Mouse (Mus musculus): ENCODE results near the gene Tcte2. TPM values are rescaled to one million over a fixed set of nuclear protein-coding genes. Genes with fewer than 3 reads are reported as not detected.
"Not testable (repeated sequence)": the region's sequence is repeated elsewhere in the genome, so short reads cannot be mapped to it uniquely, and the experiment has no call there.

Gene Tcte2
- polyA plus RNA-seq (2016; fragmentation: Nextera tagmentation; extraction: Ambion mirVana), result 3.6 and 4.9 TPM in 2 replicates

GRCm38 (mm10) chr17:13761179-13761913 is at the start of gene Tcte2:
Gene Tcte2 (minus strand): TSS chr17:13761825.
- H3K27ac ChIP-seq (ENCODE audit: poor library complexity, severe bottlenecking), result peak within 1 kb of the TSS; percentile 97
- H3K4me2 ChIP-seq, result peak within 1 kb of the TSS; percentile 91
- H3K4me1 ChIP-seq (replicated peaks), result peaks cover 36% of the 10 kb centered on the region
- H3K9ac ChIP-seq, result peak within 1 kb of the TSS; percentile 97
- peak within 1 kb of the TSS; percentile 79 for H3K4me3 ChIP-seq
- WGBS, result under 1% methylated on average over 72 of the region's 74 CpGs
- H3K27me3 ChIP-seq (replicated peaks), result no peaks in the 10 kb centered on the region
- peak; percentile 63 for ATAC-seq (ENCODE audit: insufficient number of reproducible peaks, low FRiP score)
- H3K36me3 ChIP-seq, result no peaks in the 10 kb centered on the region
- no peaks in the 10 kb centered on the region for H3K9me3 ChIP-seq (replicated peaks)

- Histone ChIP-seq H3K4me3 (no peak overlapping the region), H3K4me1 (replicated peaks) (0 out of 2 replicates have a peak, but pooled peaks cover 2% of the 10 kb centered on the region), H3K9me3 (replicated peaks) (no peaks in the 10 kb centered on the region), H3K36me3 (peaks cover 33% of the 10 kb centered on the region), H3K27me3 (replicated peaks) (no peaks in the 10 kb centered on the region), H3K4me2 (no peak overlapping the region), H3K27ac (ENCODE audit: poor library complexity, severe bottlenecking) (no peak overlapping the region), H3K9ac (no peak overlapping the region)
- no peak for ATAC-seq (ENCODE audit: insufficient number of reproducible peaks, low FRiP score)
- 100% methylated on average over 1 of the region's 1 CpGs for WGBS
Observed at GRCm38 (mm10) chr17:13806016-13806415, 44.4 kb upstream of the Tcte2 start.

GRCm38 (mm10) chr17:13802836-13803408 is 41.3 kb upstream of the Tcte2 start:
- Histone ChIP-seq H3K4me1 (replicated peaks) (0 out of 2 replicates have a peak, but pooled peaks cover 2% of the 10 kb centered on the region), H3K27ac (ENCODE audit: poor library complexity, severe bottlenecking) (no peak overlapping the region), H3K9ac (no peak overlapping the region), H3K36me3 (peaks cover 21% of the 10 kb centered on the region), H3K4me2 (no peak overlapping the region), H3K27me3 (replicated peaks) (no peaks in the 10 kb centered on the region), H3K9me3 (replicated peaks) (no peaks in the 10 kb centered on the region), H3K4me3 (no peak overlapping the region)
- ATAC-seq (ENCODE audit: insufficient number of reproducible peaks, low FRiP score), result no peak
- WGBS, result 54% methylated on average over 2 of the region's 2 CpGs

GRCm38 (mm10) chr17:13797691-13798090 is 36.1 kb upstream of the Tcte2 start:
- H3K4me2 ChIP-seq, result no peak overlapping the region
- no peaks in the 10 kb centered on the region for H3K36me3 ChIP-seq
- 75% methylated on average over 1 of the region's 1 CpGs for WGBS
- H3K4me3 ChIP-seq, result no peak overlapping the region
- ATAC-seq (ENCODE audit: insufficient number of reproducible peaks, low FRiP score), result no peak
- peaks cover 8% of the 10 kb centered on the region for H3K4me1 ChIP-seq (replicated peaks)
- no peak overlapping the region for H3K9ac ChIP-seq
- H3K27ac ChIP-seq (ENCODE audit: poor library complexity, severe bottlenecking), result no peak overlapping the region
- H3K9me3 ChIP-seq (replicated peaks), result no peaks in the 10 kb centered on the region
- no peaks in the 10 kb centered on the region for H3K27me3 ChIP-seq (replicated peaks)

GRCm38 (mm10) chr17:13790033-13790432 is 28.4 kb upstream of the Tcte2 start:
- not testable (repeated sequence) for H3K4me2 ChIP-seq; ATAC-seq (ENCODE audit: insufficient number of reproducible peaks, low FRiP score); H3K27me3 ChIP-seq (replicated peaks); H3K9ac ChIP-seq; H3K4me3 ChIP-seq; H3K27ac ChIP-seq (ENCODE audit: poor library complexity, severe bottlenecking); H3K9me3 ChIP-seq (replicated peaks); H3K36me3 ChIP-seq
- 92% methylated on average over 2 of the region's 2 CpGs for WGBS
- H3K4me1 ChIP-seq (replicated peaks), result peaks cover 11% of the 10 kb centered on the region

- Histone ChIP-seq H3K4me3 (no peak overlapping the region), H3K4me1 (replicated peaks) (peaks cover 28% of the 10 kb centered on the region), H3K4me2 (no peak overlapping the region), H3K27me3 (replicated peaks) (no peaks in the 10 kb centered on the region), H3K9ac (no peak overlapping the region), H3K9me3 (replicated peaks) (no peaks in the 10 kb centered on the region), H3K27ac (ENCODE audit: poor library complexity, severe bottlenecking) (no peak overlapping the region), H3K36me3 (no peaks in the 10 kb centered on the region)
- ATAC-seq (ENCODE audit: insufficient number of reproducible peaks, low FRiP score), result no peak
- WGBS, result 32% methylated on average over 1 of the region's 1 CpGs
Observed at GRCm38 (mm10) chr17:13783469-13783868, 21.8 kb upstream of the Tcte2 start.

GRCm38 (mm10) chr17:13781948-13782347 is 20.3 kb upstream of the Tcte2 start:
- peaks cover 41% of the 10 kb centered on the region for H3K4me1 ChIP-seq (replicated peaks)
- WGBS, result 77% methylated on average over 5 of the region's 5 CpGs
- no peak overlapping the region for H3K4me3 ChIP-seq
- no peaks in the 10 kb centered on the region for H3K36me3 ChIP-seq
- H3K27me3 ChIP-seq (replicated peaks), result no peaks in the 10 kb centered on the region
- H3K9ac ChIP-seq, result no peak overlapping the region
- no peak overlapping the region for H3K4me2 ChIP-seq
- no peaks in the 10 kb centered on the region for H3K9me3 ChIP-seq (replicated peaks)
- no peak overlapping the region for H3K27ac ChIP-seq (ENCODE audit: poor library complexity, severe bottlenecking)
- ATAC-seq (ENCODE audit: insufficient number of reproducible peaks, low FRiP score), result no peak

GRCm38 (mm10) chr17:13778865-13779264 is 17.2 kb upstream of the Tcte2 start:
- ATAC-seq (ENCODE audit: insufficient number of reproducible peaks, low FRiP score), result no peak
- Histone ChIP-seq H3K27ac (ENCODE audit: poor library complexity, severe bottlenecking) (no peak overlapping the region), H3K4me2 (no peak overlapping the region), H3K27me3 (replicated peaks) (no peaks in the 10 kb centered on the region), H3K9me3 (replicated peaks) (no peaks in the 10 kb centered on the region), H3K36me3 (no peaks in the 10 kb centered on the region), H3K4me1 (replicated peaks) (peaks cover 24% of the 10 kb centered on the region), H3K4me3 (no peak overlapping the region), H3K9ac (no peak overlapping the region)
- WGBS, result 92% methylated on average over 1 of the region's 1 CpGs

- Histone ChIP-seq H3K9ac (no peak overlapping the region), H3K36me3 (no peaks in the 10 kb centered on the region), H3K27ac (ENCODE audit: poor library complexity, severe bottlenecking) (no peak overlapping the region), H3K9me3 (replicated peaks) (no peaks in the 10 kb centered on the region), H3K4me3 (no peak overlapping the region), H3K27me3 (replicated peaks) (no peaks in the 10 kb centered on the region), H3K4me1 (replicated peaks) (peaks cover 20% of the 10 kb centered on the region), H3K4me2 (no peak overlapping the region)
- ATAC-seq (ENCODE audit: insufficient number of reproducible peaks, low FRiP score), result no peak
- 42% methylated on average over 2 of the region's 2 CpGs for WGBS
Observed at GRCm38 (mm10) chr17:13777676-13778075, 16.1 kb upstream of the Tcte2 start.

- 92% methylated on average over 3 of the region's 3 CpGs for WGBS
- Histone ChIP-seq H3K27ac (ENCODE audit: poor library complexity, severe bottlenecking) (no peak overlapping the region), H3K4me3 (no peak overlapping the region), H3K4me2 (no peak overlapping the region), H3K36me3 (no peaks in the 10 kb centered on the region), H3K27me3 (replicated peaks) (no peaks in the 10 kb centered on the region), H3K4me1 (replicated peaks) (peaks cover 18% of the 10 kb centered on the region), H3K9me3 (replicated peaks) (0 out of 2 replicates have a peak, but pooled peaks cover 3% of the 10 kb centered on the region), H3K9ac (no peak overlapping the region)
- no peak for ATAC-seq (ENCODE audit: insufficient number of reproducible peaks, low FRiP score)
Observed at GRCm38 (mm10) chr17:13769256-13769655, 7.6 kb upstream of the Tcte2 start.

GRCm38 (mm10) chr17:13768531-13768930 is 6.9 kb upstream of the Tcte2 start:
- no peak overlapping the region for H3K27ac ChIP-seq (ENCODE audit: poor library complexity, severe bottlenecking)
- H3K4me1 ChIP-seq (replicated peaks), result peaks cover 19% of the 10 kb centered on the region
- H3K9ac ChIP-seq, result no peak overlapping the region
- H3K27me3 ChIP-seq (replicated peaks), result no peaks in the 10 kb centered on the region
- 0 out of 2 replicates have a peak, but pooled peaks cover 3% of the 10 kb centered on the region for H3K9me3 ChIP-seq (replicated peaks)
- 84% methylated on average over 1 of the region's 1 CpGs for WGBS
- no peak overlapping the region for H3K4me2 ChIP-seq
- no peak for ATAC-seq (ENCODE audit: insufficient number of reproducible peaks, low FRiP score)
- no peak overlapping the region for H3K4me3 ChIP-seq
- no peaks in the 10 kb centered on the region for H3K36me3 ChIP-seq

All from heart, embryonic 12.5 days (tissue).